Mouse (Mus musculus) intestine, embryonic 16.5 days (tissue): ENCODE results near the gene Diaph3. TPM values are rescaled to one million over a fixed set of nuclear protein-coding genes. Genes with fewer than 3 reads are reported as not detected.

Experiments
- ATAC-seq: fragments of 200-750 bp; cut with Nextera tagmentation; 2 replicates; pipeline ENCODE4 v1.8.0; 2017; ENCODE audit warnings: moderate TSS enrichment, moderate library complexity
- H3K27ac ChIP-seq: fragments of 300-500 bp; sonication (generic); 2 replicates; pipeline ENCODE4 v1.5.1; 2014; ENCODE audit warnings: mild to moderate bottlenecking, low read length
- H3K27me3 ChIP-seq: fragments of 300-500 bp; sonication (generic); replicated peaks from 2 replicates; pipeline ENCODE4 v1.6.1; 2014; ENCODE audit warnings: low read length, control low read depth, mixed read lengths; ENCODE audit not compliant: control insufficient read depth, insufficient read depth
- H3K36me3 ChIP-seq: fragments of 300-500 bp; sonication (generic); 2 replicates; pipeline ENCODE4 v1.6.1; 2014; ENCODE audit warnings: low read length, control low read depth; ENCODE audit not compliant: control insufficient read depth, insufficient read depth
- H3K4me1 ChIP-seq: fragments of 300-500 bp; sonication (generic); 2 replicates; pipeline ENCODE4 v1.6.1; 2014; ENCODE audit warnings: low read length, control low read depth, mixed read lengths; ENCODE audit not compliant: control insufficient read depth, insufficient read depth
- H3K4me2 ChIP-seq: fragments of 300-500 bp; sonication (generic); 2 replicates; pipeline ENCODE4 v1.6.1; 2014; ENCODE audit warnings: low read depth, low read length, control low read depth
- H3K4me3 ChIP-seq: fragments of 300-500 bp; sonication (generic); 2 replicates; pipeline ENCODE4 v1.5.1; 2014; ENCODE audit warnings: mild to moderate bottlenecking, low read length
- H3K9ac ChIP-seq: fragments of 300-500 bp; sonication (generic); 2 replicates; pipeline ENCODE4 v1.6.1; 2014; ENCODE audit warnings: low read depth, low read length
- H3K9me3 ChIP-seq: fragments of 300-500 bp; sonication (generic); 2 replicates; pipeline ENCODE4 v1.6.1; 2016; ENCODE audit warnings: low read length, control low read depth; ENCODE audit not compliant: control insufficient read depth
- WGBS: fragments of 180-500 bp; shearing (Covaris S2); extraction: QIAGEN DNeasy Blood & Tissue Kit; methylation state at CpG from one replicate; pipeline ENCODE4 v1.1.7; 2014; 5-methylcytosine and 5-hydroxymethylcytosine counted together
- polyA plus RNA-seq: library from polyadenylated mRNA; unstranded; fragments of >200 nt; fragmentation: Nextera tagmentation; extraction: Ambion mirVana; gene quantifications from 2 replicates; pipeline ENCODE4 v1.2.1, GENCODE M21; 2015

Diaph3 gene
- polyA plus RNA-seq, 1 experiment from 2014 or later, result 7.7 TPM

DNA sequence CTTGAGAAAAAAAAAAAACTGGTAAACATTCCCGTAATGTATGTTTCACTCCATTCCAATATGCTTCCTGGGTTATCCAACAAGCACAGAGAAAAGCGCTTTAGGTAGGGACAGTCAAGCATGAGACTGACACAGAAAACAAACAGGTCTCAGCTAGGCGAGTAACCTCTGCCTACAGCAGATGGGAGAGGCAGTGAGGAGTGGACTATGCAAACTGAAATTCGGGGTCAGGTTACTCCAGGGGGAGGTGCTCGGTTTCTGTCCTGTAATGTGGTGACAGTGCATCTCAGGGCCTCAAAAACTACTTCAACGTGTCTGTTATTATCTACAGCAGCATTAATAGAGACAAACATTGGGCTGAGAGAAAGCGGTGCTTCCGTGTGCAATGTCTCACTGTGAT lies 465.7 kb downstream of the Diaph3 start:
- Histone ChIP-seq H3K4me2 (no peak overlapping the region), H3K36me3 (no peaks in the 10 kb centered on the region), H3K9me3 (no peaks in the 10 kb centered on the region), H3K27me3 (no peaks in the 10 kb centered on the region), H3K4me3 (no peak overlapping the region), H3K9ac (no peak overlapping the region), H3K4me1 (no peaks in the 10 kb centered on the region), H3K27ac (no peak overlapping the region)
- WGBS, result 51% methylated on average over 8 of the region's 8 CpGs
- ATAC-seq, result no peak

DNA sequence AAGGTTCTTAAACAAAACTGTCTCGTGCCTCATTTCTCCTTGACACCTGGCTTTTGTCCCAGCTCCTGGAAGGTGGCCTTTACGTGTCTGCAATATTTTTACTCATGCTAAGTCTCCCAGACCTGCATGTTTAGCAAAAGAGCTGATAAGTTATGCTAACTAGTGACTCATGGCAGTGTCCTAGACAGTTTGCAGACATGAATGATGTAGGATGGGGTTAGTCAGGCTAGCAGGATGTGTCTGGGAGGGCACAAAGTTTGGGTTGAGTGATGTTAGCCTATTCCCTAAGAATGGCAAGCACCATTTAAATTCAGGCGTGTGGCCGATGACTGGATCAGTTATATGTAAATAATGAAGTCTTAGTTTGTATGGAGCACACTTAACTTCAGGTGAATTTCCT lies 478.2 kb downstream of the Diaph3 start:
- Histone ChIP-seq H3K27ac (no peak overlapping the region), H3K9me3 (no peaks in the 10 kb centered on the region), H3K4me1 (no peaks in the 10 kb centered on the region), H3K9ac (no peak overlapping the region), H3K4me2 (no peak overlapping the region), H3K27me3 (no peaks in the 10 kb centered on the region), H3K36me3 (no peaks in the 10 kb centered on the region), H3K4me3 (no peak overlapping the region)
- WGBS, result 74% methylated on average over 4 of the region's 4 CpGs
- ATAC-seq, result no peak

- Histone ChIP-seq H3K4me1 (no peaks in the 10 kb centered on the region), H3K4me3 (no peak overlapping the region), H3K36me3 (no peaks in the 10 kb centered on the region), H3K27me3 (no peaks in the 10 kb centered on the region), H3K27ac (no peak overlapping the region), H3K9ac (no peak overlapping the region), H3K4me2 (no peak overlapping the region), H3K9me3 (no peaks in the 10 kb centered on the region)
- ATAC-seq, result no peak
- WGBS, result 93% methylated on average over 3 of the region's 3 CpGs
Measured at GRCm38 (mm10) chr14:86660556-86660955, 480.5 kb downstream of the Diaph3 start.

DNA sequence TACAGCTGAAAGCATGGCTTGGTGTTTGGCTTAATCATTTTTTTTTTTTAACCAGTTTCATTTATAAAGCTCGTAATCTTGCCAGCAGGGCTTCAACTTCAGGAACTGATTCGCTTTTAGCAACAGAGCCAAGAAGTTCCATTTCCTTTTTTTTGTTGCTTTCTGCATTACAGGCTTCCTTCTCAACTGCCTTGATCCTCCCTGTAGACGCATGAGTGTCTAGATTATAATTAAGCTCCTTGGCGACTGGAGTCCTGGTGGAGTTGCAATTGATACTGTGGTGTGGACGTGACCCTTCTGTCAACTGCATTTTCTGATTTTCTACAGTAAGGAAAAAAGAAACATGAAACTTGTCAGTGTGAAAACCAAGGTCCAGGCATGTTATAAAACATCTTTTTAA lies 484.8 kb downstream of the Diaph3 start:
- no peaks in the 10 kb centered on the region for H3K9me3 ChIP-seq
- no peak overlapping the region for H3K4me2 ChIP-seq
- no peaks in the 10 kb centered on the region for H3K27me3 ChIP-seq
- ATAC-seq, result no peak
- 52% methylated on average over 5 of the region's 5 CpGs for WGBS
- H3K9ac ChIP-seq, result no peak overlapping the region
- no peaks in the 10 kb centered on the region for H3K36me3 ChIP-seq
- no peaks in the 10 kb centered on the region for H3K4me1 ChIP-seq
- no peak overlapping the region for H3K4me3 ChIP-seq
- no peak overlapping the region for H3K27ac ChIP-seq

DNA sequence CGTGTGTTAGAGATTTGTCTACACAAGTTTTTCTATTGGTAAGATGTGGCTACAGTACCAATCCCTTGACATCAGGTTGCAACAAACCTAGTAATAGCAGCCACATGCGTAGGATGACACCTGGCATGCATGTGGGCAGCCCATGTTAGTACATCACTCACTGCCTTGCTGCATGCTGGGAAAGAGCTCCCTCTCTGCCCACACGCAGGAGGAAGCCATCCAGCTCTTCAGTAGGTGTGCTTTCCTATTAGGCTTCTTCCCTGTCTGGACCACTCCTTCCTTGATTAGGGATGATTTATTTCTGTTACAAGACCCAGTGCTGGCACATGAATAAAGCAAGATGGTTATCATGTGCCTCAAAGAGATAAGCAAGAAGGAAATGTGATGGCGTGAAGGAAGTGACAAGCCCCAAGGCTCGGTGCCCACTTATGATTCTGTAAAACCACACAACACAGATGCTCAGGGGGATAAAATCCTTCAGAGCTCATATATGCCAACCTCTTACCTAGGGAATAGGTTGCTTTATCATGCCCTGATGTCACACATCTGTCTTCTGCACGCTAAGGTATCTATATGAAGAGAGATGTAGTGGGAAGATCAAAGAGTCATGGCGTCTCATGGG lies 494.4 kb downstream of the Diaph3 start:
- Histone ChIP-seq H3K4me2 (no peak overlapping the region), H3K36me3 (no peaks in the 10 kb centered on the region), H3K9ac (no peak overlapping the region), H3K9me3 (no peaks in the 10 kb centered on the region), H3K27ac (no peak overlapping the region), H3K4me1 (no peaks in the 10 kb centered on the region), H3K27me3 (no peaks in the 10 kb centered on the region), H3K4me3 (no peak overlapping the region)
- 83% methylated on average over 7 of the region's 7 CpGs for WGBS
- ATAC-seq, result no peak

- no peaks in the 10 kb centered on the region for H3K9me3 ChIP-seq
- no peaks in the 10 kb centered on the region for H3K27me3 ChIP-seq
- WGBS, result 82% methylated on average over 7 of the region's 7 CpGs
- no peak overlapping the region for H3K4me2 ChIP-seq
- no peak overlapping the region for H3K9ac ChIP-seq
- H3K27ac ChIP-seq, result no peak overlapping the region
- no peaks in the 10 kb centered on the region for H3K36me3 ChIP-seq
- no peak overlapping the region for H3K4me3 ChIP-seq
- no peaks in the 10 kb centered on the region for H3K4me1 ChIP-seq
- ATAC-seq, result no peak
Measured at GRCm38 (mm10) chr14:86642831-86643241, 498.2 kb downstream of the Diaph3 start.

DNA sequence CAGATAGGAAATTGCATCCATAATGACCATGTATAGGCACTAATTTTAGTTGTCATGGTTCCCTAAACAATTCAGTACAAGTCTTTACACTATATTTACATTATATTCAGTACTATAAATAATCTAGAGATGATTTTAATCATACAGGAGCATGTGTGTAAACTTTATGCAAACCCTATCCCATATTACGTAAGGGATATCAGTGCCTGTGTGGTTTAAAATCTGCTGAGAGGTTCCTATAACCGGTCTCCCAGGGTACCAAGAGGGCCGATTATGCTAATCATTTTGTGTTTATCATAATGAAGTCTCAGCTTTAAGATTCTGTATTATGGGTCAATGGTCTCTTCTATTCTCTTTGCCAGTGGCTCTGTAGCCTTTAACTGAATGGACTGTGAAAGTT lies 499.2 kb downstream of the Diaph3 start:
- Histone ChIP-seq H3K4me2 (no peak overlapping the region), H3K4me3 (no peak overlapping the region), H3K27me3 (no peaks in the 10 kb centered on the region), H3K9ac (no peak overlapping the region), H3K27ac (no peak overlapping the region), H3K4me1 (no peaks in the 10 kb centered on the region), H3K9me3 (no peaks in the 10 kb centered on the region), H3K36me3 (no peaks in the 10 kb centered on the region)
- ATAC-seq, result no peak
- WGBS, result 79% methylated on average over 3 of the region's 3 CpGs

DNA sequence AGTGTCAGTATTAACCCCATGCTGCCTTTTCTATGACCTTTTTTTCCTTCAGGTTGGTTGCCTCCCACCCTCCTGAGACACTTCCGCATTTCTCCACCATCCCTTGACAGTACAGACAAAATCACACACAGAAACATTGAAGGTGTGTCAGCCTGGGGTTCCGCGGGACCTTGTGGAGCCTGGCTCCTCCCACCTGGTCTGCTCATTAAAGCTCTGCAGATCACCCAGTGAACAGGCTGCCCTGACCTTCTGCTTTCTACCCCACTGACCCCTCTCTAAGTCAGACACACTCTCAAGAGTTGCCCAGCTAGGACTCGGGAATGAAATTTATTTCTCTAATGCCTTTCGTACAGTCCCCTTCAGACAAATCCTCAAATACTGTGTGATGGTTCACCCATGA lies 500.9 kb downstream of the Diaph3 start:
- WGBS, result 68% methylated on average over 5 of the region's 5 CpGs
- H3K4me1 ChIP-seq, result no peaks in the 10 kb centered on the region
- no peaks in the 10 kb centered on the region for H3K9me3 ChIP-seq
- ATAC-seq, result no peak
- H3K4me3 ChIP-seq, result no peak overlapping the region
- no peak overlapping the region for H3K4me2 ChIP-seq
- H3K9ac ChIP-seq, result no peak overlapping the region
- H3K27me3 ChIP-seq, result no peaks in the 10 kb centered on the region
- no peaks in the 10 kb centered on the region for H3K36me3 ChIP-seq
- H3K27ac ChIP-seq, result no peak overlapping the region

DNA sequence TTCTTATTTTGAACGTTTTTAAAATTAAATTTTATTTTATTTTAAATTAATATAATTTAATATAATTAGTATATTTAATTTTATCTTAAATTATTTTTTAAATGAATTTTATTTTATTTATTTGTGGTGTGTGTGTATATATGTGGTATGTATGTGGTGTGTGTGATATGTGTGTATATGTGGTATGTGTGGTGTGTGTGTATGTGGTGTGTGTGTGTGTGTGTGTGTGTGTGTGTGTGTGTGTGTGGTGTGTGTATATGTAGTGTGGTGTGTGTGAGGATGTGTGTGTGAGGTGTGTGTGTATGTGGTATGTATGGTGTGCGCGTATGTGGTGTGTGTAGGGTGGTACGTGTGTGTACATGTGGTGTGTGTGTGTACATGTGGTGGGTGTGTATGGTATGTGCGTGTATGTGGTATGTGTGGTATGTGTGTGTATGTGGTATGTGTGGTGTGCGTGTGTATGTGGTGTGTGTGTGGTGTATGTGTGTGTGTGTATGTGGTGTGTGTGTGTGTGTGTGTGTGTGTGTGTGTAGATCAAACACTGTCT lies 505.4 kb downstream of the Diaph3 start:
- Histone ChIP-seq H3K4me1 (no peaks in the 10 kb centered on the region), H3K9ac (no peak overlapping the region), H3K27me3 (no peaks in the 10 kb centered on the region), H3K9me3 (no peaks in the 10 kb centered on the region), H3K27ac (no peak overlapping the region), H3K4me2 (no peak overlapping the region), H3K36me3 (no peaks in the 10 kb centered on the region), H3K4me3 (no peak overlapping the region)
- ATAC-seq, result no peak
- 26% methylated on average over 6 of the region's 6 CpGs for WGBS

GRCm38 (mm10) chr14:86635052-86635451 lies 506.0 kb downstream of the Diaph3 start:
- no peak for ATAC-seq
- no peaks in the 10 kb centered on the region for H3K36me3 ChIP-seq
- H3K9me3 ChIP-seq, result no peaks in the 10 kb centered on the region
- no peak overlapping the region for H3K4me3 ChIP-seq
- H3K27ac ChIP-seq, result no peak overlapping the region
- no peak overlapping the region for H3K9ac ChIP-seq
- H3K4me1 ChIP-seq, result no peaks in the 10 kb centered on the region
- no peaks in the 10 kb centered on the region for H3K27me3 ChIP-seq
- H3K4me2 ChIP-seq, result no peak overlapping the region
- 78% methylated on average over 2 of the region's 2 CpGs for WGBS
